Mouse (Mus musculus) ovary, postnatal 14 days (tissue): Measurements from ENCODE around the gene Map3k14.
"Not testable (repeated sequence)": the region's sequence is repeated elsewhere in the genome, so short reads cannot be mapped to it uniquely, and the experiment has no call there.

ENCODE experiments used
- DNase-seq: peaks from one replicate; pipeline ENCODE4 v3.0.0; 2022; ENCODE audit warnings: low spot score

Gene Map3k14

DNA sequence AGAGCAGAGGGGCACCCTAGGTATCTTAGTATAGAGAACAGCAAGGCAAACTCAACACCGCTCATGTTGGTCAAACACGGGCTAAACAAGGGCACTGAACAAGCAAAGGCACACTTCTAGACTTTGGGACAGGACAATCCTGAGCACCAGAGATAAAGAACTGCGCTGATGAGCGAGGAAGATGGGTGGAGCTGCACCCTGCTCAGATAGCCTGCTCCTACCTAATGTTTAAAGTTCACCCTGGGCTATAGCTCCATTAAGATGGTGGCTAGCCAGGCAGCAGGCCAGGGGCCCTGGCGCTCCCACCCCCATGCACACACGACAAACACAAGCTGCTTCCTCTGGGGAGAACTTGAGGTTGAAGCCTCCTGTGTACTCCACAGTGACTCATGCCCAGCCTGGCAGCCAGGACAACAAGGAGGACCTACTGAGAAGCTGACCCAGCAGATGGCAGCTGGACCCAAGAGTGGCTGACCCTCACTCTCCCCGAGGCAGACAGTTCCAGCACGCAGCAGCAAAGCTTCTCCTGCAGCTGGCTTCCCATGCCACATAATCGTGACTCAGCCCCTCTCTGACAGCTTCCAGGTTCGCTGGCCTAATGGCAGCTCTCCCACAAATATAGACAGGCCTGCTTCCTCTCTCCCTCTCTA lies 21.1 kb downstream of the Map3k14 start:
- no peak for DNase-seq

GRCm38 (mm10) chr11:103244856-103245255 lies 22.4 kb downstream of the Map3k14 start:
- DNase-seq, result no peak

GRCm38 (mm10) chr11:103240740-103241139 lies 26.5 kb downstream of the Map3k14 start:
- DNase-seq, result no peak

DNA sequence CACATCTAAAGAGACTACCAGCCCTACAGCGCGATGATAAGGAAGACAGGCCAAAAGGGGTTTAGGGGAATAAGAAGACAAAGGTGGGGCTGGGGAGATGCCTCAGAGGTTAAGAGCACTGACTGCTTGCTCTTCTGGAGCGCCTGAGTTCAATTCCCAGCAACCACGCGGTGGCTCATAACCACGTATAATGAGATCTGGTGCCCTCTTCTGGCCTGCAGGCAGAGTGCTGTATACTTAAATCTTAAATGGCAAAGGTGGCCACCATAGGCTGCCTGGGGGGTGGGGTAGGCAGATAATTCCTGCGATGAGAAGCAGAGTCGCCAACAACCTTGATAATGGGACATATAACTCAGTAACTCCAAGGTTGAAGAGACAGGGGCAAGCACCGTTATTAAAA lies 29.5 kb downstream of the Map3k14 start:
- no peak for DNase-seq

- no peak for DNase-seq
Observed at GRCm38 (mm10) chr11:103236903-103237302, 30.4 kb downstream of the Map3k14 start.

DNA sequence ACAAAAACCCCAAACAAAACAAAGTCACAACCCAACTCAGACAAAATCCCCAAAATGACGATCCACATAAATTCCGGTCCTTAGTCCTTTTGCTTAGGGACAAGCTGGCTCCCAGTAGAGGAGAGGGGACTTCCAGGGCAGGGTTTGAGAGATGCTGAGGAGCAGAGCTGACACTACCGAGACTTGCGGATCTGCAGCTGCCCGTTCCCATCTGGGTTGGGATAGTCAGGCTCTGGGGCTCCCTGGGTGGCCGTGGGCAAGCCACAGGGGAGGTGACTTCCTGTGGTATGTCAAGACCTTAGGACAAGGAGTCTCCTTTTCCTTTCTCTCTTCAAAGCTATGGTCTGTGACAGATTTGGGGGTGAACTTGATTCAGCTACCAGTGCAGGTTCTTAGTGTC lies 30.8 kb downstream of the Map3k14 start:
- DNase-seq, result no peak

GRCm38 (mm10) chr11:103235702-103236101 lies 31.6 kb downstream of the Map3k14 start:
- no peak for DNase-seq

- no peak for DNase-seq
Observed at GRCm38 (mm10) chr11:103234447-103234846, 32.8 kb downstream of the Map3k14 start.

DNA sequence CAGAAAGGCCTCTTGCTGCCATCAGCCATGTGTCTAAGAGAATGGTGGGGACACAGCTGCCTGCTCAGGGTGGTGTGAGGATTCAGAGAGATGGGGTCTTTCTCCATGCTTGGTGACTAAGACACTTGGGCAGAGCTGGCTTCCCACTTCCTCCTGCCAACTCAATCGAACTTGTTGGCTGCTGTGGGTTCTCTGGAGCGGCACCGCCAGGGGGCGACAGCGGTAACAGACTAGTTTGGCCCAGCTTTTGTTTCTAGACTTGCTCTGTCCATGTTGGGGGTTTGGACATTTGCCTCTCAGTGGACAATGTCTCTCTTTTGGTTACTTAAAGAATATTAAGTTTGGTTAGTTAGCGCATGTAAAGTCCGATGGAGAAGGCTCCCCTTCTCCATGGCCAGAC lies 34.3 kb downstream of the Map3k14 start:
- peak; percentile 76 for DNase-seq

- no peak for DNase-seq
Observed at GRCm38 (mm10) chr11:103231367-103231766, 35.9 kb downstream of the Map3k14 start.

DNA sequence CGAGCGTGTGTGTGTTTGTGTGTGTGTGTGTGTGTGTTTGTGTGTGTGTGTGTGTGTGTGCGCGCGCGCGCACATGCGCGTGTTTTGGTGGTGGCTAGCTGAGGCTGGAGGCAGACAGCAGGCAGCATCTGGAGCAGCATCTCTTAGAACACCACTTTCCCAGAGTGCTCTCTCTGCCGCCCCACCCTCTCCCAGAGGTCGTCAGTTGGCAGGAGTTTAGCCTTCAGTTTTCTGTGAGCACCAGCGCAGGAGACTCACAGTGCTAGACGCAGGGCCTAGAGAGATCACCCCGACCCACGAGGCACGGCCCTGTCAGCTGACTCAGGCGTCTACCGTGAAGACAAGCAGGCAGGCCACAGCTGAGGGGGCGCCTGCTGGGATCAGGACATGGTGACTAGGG lies 36.6 kb downstream of the Map3k14 start:
- DNase-seq, result no peak

GRCm38 (mm10) chr11:103229608-103230007 lies 37.7 kb downstream of the Map3k14 start:
- no peak for DNase-seq

GRCm38 (mm10) chr11:103223951-103224456 lies 43.3 kb downstream of the Map3k14 start:
- no peak for DNase-seq

- no peak for DNase-seq
Observed at GRCm38 (mm10) chr11:103223444-103223843, 43.8 kb downstream of the Map3k14 start.

DNA sequence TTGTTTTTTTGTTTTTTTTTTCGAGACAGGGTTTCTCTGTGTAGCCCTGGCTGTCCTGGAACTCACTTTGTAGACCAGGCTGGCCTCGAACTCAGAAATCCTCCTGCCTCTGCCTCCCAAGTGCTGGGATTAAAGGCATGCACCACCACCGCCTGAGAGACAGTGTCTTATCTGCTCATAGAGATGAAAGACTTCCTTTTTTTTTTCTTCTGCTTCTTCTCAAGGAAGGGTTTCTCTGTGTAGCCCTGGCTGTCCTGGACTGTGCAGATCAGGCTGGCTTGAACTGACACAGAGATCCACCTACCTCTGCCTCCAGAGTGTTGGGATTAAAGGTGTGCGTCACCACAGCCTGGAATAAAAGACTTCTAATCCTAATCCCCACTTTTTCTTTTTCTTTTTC lies 44.6 kb downstream of the Map3k14 start:
- not testable (repeated sequence) for DNase-seq

- no peak for DNase-seq
Observed at GRCm38 (mm10) chr11:103221437-103221836, 45.8 kb downstream of the Map3k14 start.

GRCm38 (mm10) chr11:103219995-103220394 lies 47.3 kb downstream of the Map3k14 start:
- DNase-seq, result no peak

DNA sequence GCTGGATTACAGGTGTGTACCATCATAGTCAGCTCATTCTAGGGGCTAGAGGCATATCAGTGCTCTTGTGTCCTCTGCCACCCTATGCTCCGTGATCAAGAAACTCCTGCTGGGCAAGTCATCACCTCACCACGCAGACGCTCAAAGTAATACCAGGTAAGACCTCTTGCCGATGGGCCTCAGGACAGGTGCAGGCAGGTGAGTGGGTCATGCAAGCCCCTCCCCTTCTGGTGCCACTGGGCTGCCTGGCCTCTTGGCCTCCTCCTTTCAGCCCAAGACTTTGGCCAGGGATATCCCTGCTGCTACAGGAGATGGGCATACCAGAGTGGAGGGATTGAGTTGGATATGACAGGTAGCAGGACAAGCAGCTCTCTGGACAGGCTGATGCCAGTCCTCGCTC lies 48.0 kb downstream of the Map3k14 start:
- DNase-seq, result no peak

DNA sequence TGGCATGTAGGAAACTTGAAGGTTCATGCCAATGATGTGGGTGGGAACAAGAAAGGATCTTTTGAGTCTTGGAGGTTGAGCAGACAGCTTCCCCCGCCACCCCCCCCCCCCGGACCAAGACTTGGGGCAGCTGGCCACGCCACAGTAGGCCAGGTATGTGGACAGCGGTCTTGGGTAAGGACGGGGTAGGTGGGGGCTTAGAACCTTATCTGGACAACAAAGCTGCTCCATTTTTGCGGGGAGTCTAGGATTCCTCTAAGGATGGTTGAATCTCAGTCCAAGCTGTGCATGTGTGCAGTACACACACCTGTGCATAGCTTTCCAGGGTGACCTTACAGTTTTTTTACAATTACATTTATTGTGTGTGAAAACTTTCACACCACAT lies 48.8 kb downstream of the Map3k14 start:
- DNase-seq, result no peak

GRCm38 (mm10) chr11:103217790-103218516 lies 49.3 kb downstream of the Map3k14 start, which contains the start of gene Spata32:
Gene Spata32, minus strand, starts transcription at chr11:103218432.
- peak; percentile 33 for DNase-seq

GRCm38 (mm10) chr11:103215355-103215754 lies 51.9 kb downstream of the Map3k14 start:
- DNase-seq, result no peak

DNA sequence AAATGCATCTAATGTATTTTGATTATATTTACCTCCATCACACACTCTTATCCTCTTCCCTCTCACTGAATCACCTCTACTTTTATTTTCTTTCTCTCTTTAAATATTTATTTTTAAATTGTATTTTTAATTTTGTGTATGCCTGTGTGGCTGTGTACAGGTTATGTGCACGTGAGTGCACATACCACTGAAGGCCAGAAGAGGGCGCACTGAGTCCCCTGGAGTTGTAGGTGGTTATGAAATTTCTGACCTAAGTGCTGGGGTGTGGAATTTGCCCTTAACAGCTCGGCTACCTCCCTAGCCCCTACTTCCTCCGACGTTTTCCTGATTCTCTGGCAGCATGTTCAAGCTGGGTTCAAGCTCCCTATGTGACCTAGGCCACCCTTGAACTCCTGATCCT lies 53.6 kb downstream of the Map3k14 start:
- DNase-seq, result no peak

DNA sequence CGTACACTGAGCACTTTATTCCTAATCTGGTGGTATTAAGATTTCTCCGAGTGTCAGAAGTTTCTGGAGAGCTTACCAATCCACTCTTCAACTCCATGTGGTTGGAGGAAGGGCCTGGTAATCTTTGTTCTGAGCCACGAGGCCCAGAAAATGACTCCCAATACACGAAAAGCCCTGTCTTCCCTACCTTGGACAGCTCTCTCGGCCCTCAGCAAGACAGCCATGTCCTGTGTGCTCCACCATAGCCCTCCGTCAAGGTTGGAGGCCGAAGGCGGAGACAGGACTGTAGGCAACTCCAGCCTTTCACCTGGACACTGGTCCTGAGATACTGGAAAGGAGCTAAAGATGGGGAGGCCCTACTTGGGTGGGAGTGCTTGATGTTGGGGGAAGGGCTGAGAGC lies 57.0 kb downstream of the Map3k14 start:
- DNase-seq, result no peak

DNA sequence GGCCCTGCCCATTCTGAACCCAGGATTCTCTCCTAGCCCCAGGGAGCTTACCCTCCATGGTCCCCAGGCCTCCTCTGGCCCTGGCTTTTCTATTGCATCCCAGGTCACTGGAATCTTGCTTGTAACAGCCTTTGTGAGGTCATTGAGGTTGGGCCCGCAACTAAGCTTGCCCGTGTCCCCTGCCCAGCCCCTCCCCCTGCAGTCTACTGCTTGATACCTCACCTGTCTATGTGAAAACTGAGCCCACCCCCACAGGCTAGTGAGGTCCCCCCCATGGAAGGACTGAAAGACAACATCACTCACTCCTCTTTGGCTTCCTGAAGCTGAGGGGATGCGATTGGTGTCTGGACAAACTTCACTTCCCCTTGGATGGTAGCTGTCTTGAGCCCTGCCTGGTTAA lies 58.8 kb downstream of the Map3k14 start, which contains the start of gene 1700023F06Rik:
TSS of gene 1700023F06Rik (minus strand) at position 101 of the 400 bp plus-strand sequence.
- DNase-seq, result no peak
